Comparison of ENCODE assay signal across 20 mouse cellular contexts in genomic region chr14:21746846-21747245, GRCm38 (mm10). TPM values are rescaled to one million over a fixed set of nuclear protein-coding genes. Genes with fewer than 3 reads are reported as not detected.
"Had no signal": no experiment of that assay in that cellular context is flagged by ENCODE, and none has a peak within 500 bp of the region (broad histone marks: within the 10 kb centered on the region; RNA-seq: fewer than 3 reads in every experiment).

No protein-coding gene starts in this region.

- H3K4me2 ChIP-seq: liver, embryonic 12.5 days; lung, embryonic 15.5 days; midbrain, embryonic 12.5 days; neural tube, embryonic 12.5 days; stomach, embryonic 15.5 days had no signal

- H3K9me3 ChIP-seq: liver, embryonic 12.5 days; lung, embryonic 15.5 days; midbrain, embryonic 10.5 days; midbrain, embryonic 12.5 days; neural tube, embryonic 12.5 days; stomach, embryonic 15.5 days had no signal

- H3K27me3 ChIP-seq: lung, embryonic 15.5 days; neural tube, embryonic 12.5 days; stomach, embryonic 15.5 days had no signal

- H3K27ac ChIP-seq: liver, embryonic 12.5 days; liver, embryonic 14.5 days; lung, embryonic 15.5 days; midbrain, embryonic 10.5 days; midbrain, embryonic 12.5 days; neural tube, embryonic 12.5 days; stomach, embryonic 15.5 days had no signal

- H3K36me3 ChIP-seq: liver, embryonic 12.5 days; lung, embryonic 15.5 days; midbrain, embryonic 10.5 days; midbrain, embryonic 12.5 days; neural tube, embryonic 12.5 days; stomach, embryonic 15.5 days had no signal

- H3K4me3 ChIP-seq: liver, embryonic 12.5 days; lung, embryonic 15.5 days; midbrain, embryonic 10.5 days; midbrain, embryonic 12.5 days; neural tube, embryonic 12.5 days; stomach, embryonic 15.5 days had no signal

- DNase-seq: lung, postnatal 10 days; midbrain, embryonic 14.5 days; right cerebral cortex, postnatal 14 days; thymus, adult 18-20 months; thymus, postnatal 14 days; thymus, postnatal 36 days had no signal

RNA-seq across cellular contexts. Expression of gene Dusp13, which starts 4.1 kb away (rescaled TPM):
- total RNA-seq: megakaryocyte, adult 5-6 weeks; megakaryocyte-erythroid progenitor cell, adult 5-6 weeks; neutrophil, adult 5-6 weeks had no signal
- polyA plus RNA-seq: liver, embryonic 12.5 days; lung, embryonic 15.5 days; midbrain, embryonic 10.5 days; midbrain, embryonic 12.5 days; midbrain, embryonic 14.5 days; midbrain, embryonic 16.5 days; neural tube, embryonic 14.5 days; stomach, embryonic 15.5 days had no signal

RNA-seq across cellular contexts. Expression of gene Dupd1, which starts 32.5 kb away (rescaled TPM):
- total RNA-seq: megakaryocyte, adult 5-6 weeks; megakaryocyte-erythroid progenitor cell, adult 5-6 weeks; neutrophil, adult 5-6 weeks had no signal
- polyA plus RNA-seq: liver, embryonic 12.5 days; liver, embryonic 14.5 days; lung, embryonic 15.5 days; midbrain, embryonic 10.5 days; midbrain, embryonic 12.5 days; midbrain, embryonic 14.5 days; neural tube, embryonic 12.5 days; spleen, adult 2 months; stomach, embryonic 15.5 days; urinary bladder, adult 2 months had no signal
